Comparison of ENCODE assay signal across 8 mouse cellular contexts in the genomic region with DNA sequence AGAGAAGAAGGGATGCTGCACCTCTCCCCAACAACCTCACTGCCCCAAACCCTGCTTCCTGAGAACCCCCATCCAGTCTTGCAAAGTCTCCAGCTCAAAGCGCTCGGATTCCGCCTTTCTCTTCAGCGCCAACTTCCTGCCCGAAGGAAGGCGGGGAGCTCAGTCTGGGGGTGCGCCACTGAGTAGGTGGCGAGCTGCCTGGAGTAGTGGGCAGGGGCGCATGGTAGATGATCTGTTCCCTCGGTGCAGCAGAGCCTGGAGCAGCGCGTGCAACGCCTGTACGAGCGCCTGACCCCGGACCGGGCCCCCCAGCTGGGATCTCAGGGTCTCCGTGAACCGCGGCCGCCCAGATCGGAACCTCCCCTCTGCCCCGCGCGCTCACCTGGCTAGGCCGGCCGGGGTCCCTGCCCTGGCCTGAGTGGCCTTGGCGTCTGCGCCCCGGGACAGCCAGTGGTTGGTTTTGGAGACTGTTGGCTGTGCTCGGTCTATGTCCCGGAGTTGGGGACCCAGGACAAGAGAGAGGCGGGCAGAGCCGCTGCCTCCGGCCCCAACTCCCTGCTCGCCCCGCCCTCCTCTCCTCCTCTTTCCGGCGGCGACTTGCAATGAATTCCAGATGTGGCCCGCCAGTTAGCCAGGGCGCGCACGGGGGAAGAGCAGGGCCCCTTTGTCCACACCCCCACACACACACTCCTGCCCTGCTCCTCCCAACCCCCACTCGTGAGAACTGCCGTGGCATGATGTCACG. TPM values are rescaled to one million over a fixed set of nuclear protein-coding genes. Genes with fewer than 3 reads are reported as not detected.
DNase-seq lines count a peak whose midpoint lies in the region; ATAC-seq and TF ChIP-seq lines count a peak whose summit lies in the region.

Gene S1pr2, minus strand, starts transcription at position 566 of the 745 bp plus-strand sequence.

- peak within 1 kb of the TSS; percentile 24 for H3ac ChIP-seq in myocyte (ENCODE audit: control insufficient read depth, insufficient read length)

- H3K27ac ChIP-seq in heart, embryonic 10.5 days = peak within 1 kb of the TSS; percentile 96
- H3K27ac ChIP-seq in liver, embryonic 12.5 days = peak within 1 kb of the TSS; percentile 80

- peaks cover 26% of the 10 kb centered on the region for H3K79me2 ChIP-seq in myocyte (ENCODE audit: control insufficient read depth, insufficient read depth)

- H3K9me3 ChIP-seq in heart, embryonic 10.5 days = no peaks in the 10 kb centered on the region
- H3K9me3 ChIP-seq in liver, embryonic 12.5 days (replicated peaks) = no peaks in the 10 kb centered on the region

- peaks cover 63% of the 10 kb centered on the region for H3K4me1 ChIP-seq in heart, embryonic 10.5 days
- H3K4me1 ChIP-seq in liver, embryonic 12.5 days = peaks cover 73% of the 10 kb centered on the region

- peak; percentile 81 for DNase-seq in 416B (ENCODE audit: low read depth)
- peak; percentile 75 to 81 for DNase-seq in adrenal gland, adult 18-20 months (ENCODE audit: low spot score in 2 of 2)
- peak; percentile 92 for DNase-seq in heart, embryonic 10.5 days (ENCODE audit: low spot score)
- DNase-seq in kidney, adult 9 months = peak; percentile 73
- DNase-seq in splenic B cell, adult 2 months (ENCODE audit: low read depth, low spot score) = peak; percentile 33

- peak within 1 kb of the TSS; percentile 70 for H3K9ac ChIP-seq in liver, embryonic 12.5 days

- peak; percentile 58 for TF ChIP-seq POLR2A in myocyte (IDR thresholded peaks at IDR 0.05; ENCODE audit: insufficient read length, low read depth)

- peak within 1 kb of the TSS; percentile 93 for H3K4me3 ChIP-seq in heart, embryonic 10.5 days
- peak within 1 kb of the TSS; percentile 72 for H3K4me3 ChIP-seq in liver, embryonic 12.5 days
- H3K4me3 ChIP-seq in myocyte = peak within 1 kb of the TSS; percentile 63

- peak; percentile 16; the same call in 1 of the 2 replicates for ATAC-seq in erythroblast, adult 5-6 weeks (replicated peaks; ENCODE audit: low FRiP score, poor library complexity, severe bottlenecking)
- peak; percentile 66 for ATAC-seq in liver, embryonic 12.5 days

- under 1% methylated on average over 47 of the region's 47 CpGs for WGBS in heart, embryonic 10.5 days
- WGBS in liver, embryonic 12.5 days (ENCODE audit: insufficient replicate concordance) = under 1% methylated on average over 46 of the region's 47 CpGs

- H3K36me3 ChIP-seq in heart, embryonic 10.5 days = peaks cover 4% of the 10 kb centered on the region; the same call in 1 of the 2 replicates
- no peaks in the 10 kb centered on the region for H3K36me3 ChIP-seq in liver, embryonic 12.5 days
- H3K36me3 ChIP-seq in myocyte (ENCODE audit: control insufficient read depth, insufficient read depth) = no peaks in the 10 kb centered on the region
- no peaks in the 10 kb centered on the region for H3K36me3 ChIP-seq in splenic B cell, adult 2 months (ENCODE audit: control insufficient read depth, insufficient read depth, low read length, poor library complexity, severe bottlenecking)

- H3K27me3 ChIP-seq in heart, embryonic 10.5 days (ENCODE audit: insufficient read depth, poor library complexity, severe bottlenecking) = no peaks in the 10 kb centered on the region
- H3K27me3 ChIP-seq in liver, embryonic 12.5 days (replicated peaks) = 0 out of 2 replicates have a peak, but pooled peaks cover 7% of the 10 kb centered on the region
- no peaks in the 10 kb centered on the region for H3K27me3 ChIP-seq in myocyte (ENCODE audit: control insufficient read depth, insufficient read depth, insufficient read length)
- H3K27me3 ChIP-seq in splenic B cell, adult 2 months (ENCODE audit: control insufficient read depth, insufficient read depth, low read length, poor library complexity, severe bottlenecking) = no peaks in the 10 kb centered on the region

- H3K4me2 ChIP-seq in liver, embryonic 12.5 days = peak within 1 kb of the TSS; percentile 98
- peak within 1 kb of the TSS; percentile 95 for H3K4me2 ChIP-seq in myocyte (ENCODE audit: low read depth)

TF ChIP-seq in myocyte, 11 proteins besides CTCF, POLR2A, EP300 and RAD21:
- TF ChIP-seq POLR2AphosphoS2 (IDR thresholded peaks at IDR 0.05; ENCODE audit: insufficient read length, low read depth) (peak; percentile 59), MYOD1 (IDR thresholded peaks at IDR 0.05; ENCODE audit: control insufficient read depth in 1 of 3, insufficient read length in 2 of 3, low read depth in 2 of 3) (no peak)
TF ChIP-seq in myocyte: peak in this region for 1.

RNA-seq across cellular contexts. Expression of gene S1pr2, which starts in this region (rescaled TPM):
- total RNA-seq in adrenal gland, adult 18-20 months (2021) = 10 to 100 TPM; 18.3 to 22.0 TPM
- 0.84 and 1.5 TPM in 2 replicates for total RNA-seq in erythroblast, adult 5-6 weeks (2015; ENCODE audit: low replicate concordance)
- 0.17 and 0.56 TPM in 2 replicates for total RNA-seq in erythroblast, adult 5-6 weeks (2017; ENCODE audit: low replicate concordance)
- 25.1 and 34.6 TPM in 2 replicates for polyA plus RNA-seq in heart, embryonic 10.5 days (2016; fragmentation: Nextera tagmentation; extraction: Ambion mirVana)
- 6.6 and 6.7 TPM in 2 replicates for polyA plus RNA-seq in liver, embryonic 12.5 days (2016; fragmentation: Nextera tagmentation; extraction: Ambion mirVana)
- polyA plus RNA-seq in myocyte (2012; fragmentation: generic; extraction: Trizol) = 5.5 TPM

Comparison
In these comparisons a context has a peak if more than half of its experiments do, and no peak if none do; other contexts are left out.
1. Peak in every context shown above with its lines: DNase-seq, ATAC-seq, H3K4me3 ChIP-seq and H3K27ac ChIP-seq.
2. RNA of gene S1pr2 (total RNA-seq): 18.3 to 22.0 TPM in adrenal gland, adult 18-20 months; 0.17 to 1.5 TPM in erythroblast, adult 5-6 weeks; every median in the first group is over 4 times any median in the second.
3. DNase-seq: peak in every context shown above with its lines; median percentile 92 in heart, embryonic 10.5 days; 81 in 416B; 78 in adrenal gland, adult 18-20 months; 73 in kidney, adult 9 months; 33 in splenic B cell, adult 2 months.